Mouse (Mus musculus) heart, embryonic 10.5 days (tissue): ENCODE results near the gene Tas2r115. TPM values are rescaled to one million over a fixed set of nuclear protein-coding genes. Genes with fewer than 3 reads are reported as not detected.
"Not testable (repeated sequence)": the region's sequence is repeated elsewhere in the genome, so short reads cannot be mapped to it uniquely, and the experiment has no call there.

Experiments
- DNase-seq: peaks from one replicate; pipeline ENCODE4 v3.0.0-alpha.2; 2017; ENCODE audit warnings: low spot score
- H3K27ac ChIP-seq: fragments of 300-500 bp; sonication (generic); 2 replicates; pipeline ENCODE4 v1.5.1; 2016; ENCODE audit warnings: mild to moderate bottlenecking
- H3K27me3 ChIP-seq: fragments of 300-500 bp; sonication (generic); 2 replicates; pipeline ENCODE4 v1.6.1; 2016; ENCODE audit warnings: mild to moderate bottlenecking; ENCODE audit not compliant: poor library complexity, insufficient read depth, severe bottlenecking
- H3K36me3 ChIP-seq: fragments of 300-500 bp; sonication (generic); 2 replicates; pipeline ENCODE4 v1.6.1; 2016; ENCODE audit warnings: mild to moderate bottlenecking, moderate library complexity
- H3K4me1 ChIP-seq: fragments of 300-500 bp; sonication (generic); 2 replicates; pipeline ENCODE4 v1.6.1; 2016; ENCODE audit warnings: mild to moderate bottlenecking
- H3K4me3 ChIP-seq: fragments of 300-500 bp; sonication (generic); 2 replicates; pipeline ENCODE4 v1.5.1; 2016; ENCODE audit warnings: mild to moderate bottlenecking, moderate library complexity
- H3K9me3 ChIP-seq: fragments of 300-500 bp; sonication (generic); 2 replicates; pipeline ENCODE4 v1.6.1; 2016; ENCODE audit warnings: mild to moderate bottlenecking, moderate library complexity
- WGBS: fragments of 180-500 bp; shearing (Covaris S2); methylation state at CpG from one replicate; pipeline ENCODE4 v1.1.7; 2016; 5-methylcytosine and 5-hydroxymethylcytosine counted together
- polyA plus RNA-seq: library from polyadenylated mRNA; unstranded; fragments of >200 nt; fragmentation: Nextera tagmentation; extraction: Ambion mirVana; gene quantifications from 2 replicates; pipeline ENCODE4 v1.2.1, GENCODE M21; 2016

Tas2r115 gene
- polyA plus RNA-seq = not detected in 2 replicates

DNA sequence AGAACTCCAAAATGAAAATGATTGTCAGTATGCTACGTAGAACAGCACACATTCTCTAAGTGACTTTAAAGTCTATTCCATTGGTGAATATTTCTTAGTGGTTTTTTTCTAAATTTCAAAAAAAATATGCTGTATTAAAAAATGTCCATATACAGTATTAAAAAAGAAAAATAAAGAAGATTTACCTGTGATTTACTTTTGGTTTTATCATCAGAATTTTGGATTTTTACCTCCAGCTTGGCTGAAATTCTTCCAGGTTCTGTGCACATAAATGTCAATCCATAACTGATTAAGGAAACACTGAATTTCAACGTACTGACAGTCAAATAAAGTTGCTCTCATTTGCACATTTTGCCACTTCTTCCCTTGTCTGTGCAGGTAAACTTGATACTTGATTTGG is at the start of gene Tas2r115:
Tas2r115 (minus strand) TSS at position 101 of the 400 bp plus-strand sequence.
- Histone ChIP-seq H3K36me3 (no peaks in the 10 kb centered on the region), H3K9me3 (no peaks in the 10 kb centered on the region), H3K4me1 (no peaks in the 10 kb centered on the region), H3K27ac (no peak within 1 kb of the TSS), H3K4me3 (no peak within 1 kb of the TSS), H3K27me3 (no peaks in the 10 kb centered on the region)
- no peak for DNase-seq
- 70% methylated on average over 2 of the region's 2 CpGs for WGBS

DNA sequence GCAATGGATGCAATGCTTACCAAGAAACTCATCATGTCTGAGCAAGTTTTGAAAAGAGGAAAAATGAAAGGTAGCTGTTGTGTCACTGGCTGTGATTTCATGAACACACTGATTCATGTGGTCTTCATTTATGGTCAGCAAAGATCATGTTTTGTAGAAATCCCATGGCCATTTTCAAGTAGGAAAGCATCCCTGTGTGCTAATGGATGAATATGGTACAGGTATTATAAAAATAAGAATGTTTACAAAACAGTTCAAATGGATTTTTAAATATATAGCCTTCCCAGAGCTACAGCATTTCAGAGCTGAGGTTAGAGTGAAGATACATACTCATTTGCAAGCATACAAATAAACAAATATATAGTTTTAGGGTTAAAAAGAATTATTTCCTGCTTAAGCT is 40.2 kb upstream of the Tas2r115 start, which contains the start of gene Tas2r136:
Tas2r136 (minus strand) TSS at position 101 of the 400 bp plus-strand sequence.
- H3K9me3 ChIP-seq = no peaks in the 10 kb centered on the region
- no peaks in the 10 kb centered on the region for H3K27me3 ChIP-seq
- H3K36me3 ChIP-seq = no peaks in the 10 kb centered on the region
- no peak within 1 kb of the TSS for H3K4me3 ChIP-seq
- no peak for DNase-seq
- no peak within 1 kb of the TSS for H3K27ac ChIP-seq
- no peaks in the 10 kb centered on the region for H3K4me1 ChIP-seq

DNA sequence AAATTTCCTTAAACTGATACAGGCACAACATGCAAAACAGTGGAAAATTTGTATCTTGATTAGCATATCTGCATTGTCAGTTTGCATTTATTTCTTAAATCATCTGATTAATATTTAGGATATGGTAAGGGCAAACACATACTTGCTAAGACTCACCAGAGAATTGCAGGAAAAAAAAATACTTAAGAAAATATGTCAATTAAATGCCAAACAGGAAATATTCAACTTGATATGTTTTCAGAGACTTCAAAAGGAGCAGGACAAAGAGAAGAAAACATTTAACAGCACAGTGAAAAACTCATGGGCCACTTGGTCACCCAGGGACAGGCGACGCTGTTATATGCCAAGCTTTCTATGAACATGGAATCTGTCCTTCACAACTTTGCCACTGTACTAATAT is 24.0 kb upstream of the Tas2r115 start, which contains the start of gene Tas2r102:
Tas2r102 (plus strand) TSS at position 301 of the 400 bp plus-strand sequence.
- Histone ChIP-seq H3K27me3 (no peaks in the 10 kb centered on the region), H3K4me3 (no peak within 1 kb of the TSS), H3K4me1 (no peaks in the 10 kb centered on the region), H3K36me3 (no peaks in the 10 kb centered on the region), H3K27ac (no peak within 1 kb of the TSS), H3K9me3 (no peaks in the 10 kb centered on the region)
- no peak for DNase-seq
- WGBS = 84% methylated on average over 2 of the region's 2 CpGs

DNA sequence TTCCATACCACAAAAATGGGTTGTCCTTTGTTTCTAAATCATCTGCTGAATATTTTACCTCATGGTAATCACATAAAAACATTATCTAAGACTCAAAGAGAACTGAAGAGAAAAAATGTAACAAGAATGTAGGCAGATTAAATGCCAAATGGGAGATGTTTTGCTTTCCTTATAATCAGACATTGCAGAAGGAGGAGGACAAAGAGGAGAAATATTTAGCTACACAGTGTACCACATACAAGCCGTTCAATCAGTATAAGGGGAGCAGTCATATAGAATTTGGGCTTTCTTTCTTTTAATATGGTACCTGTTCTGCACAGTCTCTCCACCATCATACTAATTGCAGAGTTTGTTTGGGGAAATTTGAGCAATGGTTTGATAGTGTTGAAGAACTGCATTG is 16.6 kb upstream of the Tas2r115 start, which contains the start of gene Tas2r124:
Tas2r124 (plus strand) TSS at position 301 of the 400 bp plus-strand sequence.
- DNase-seq = no peak
- Histone ChIP-seq H3K4me1 (no peaks in the 10 kb centered on the region), H3K4me3 (no peak within 1 kb of the TSS), H3K27me3 (no peaks in the 10 kb centered on the region), H3K9me3 (no peaks in the 10 kb centered on the region), H3K27ac (no peak within 1 kb of the TSS), H3K36me3 (no peaks in the 10 kb centered on the region)
- WGBS = 81% methylated on average over 1 of the region's 1 CpGs

DNA sequence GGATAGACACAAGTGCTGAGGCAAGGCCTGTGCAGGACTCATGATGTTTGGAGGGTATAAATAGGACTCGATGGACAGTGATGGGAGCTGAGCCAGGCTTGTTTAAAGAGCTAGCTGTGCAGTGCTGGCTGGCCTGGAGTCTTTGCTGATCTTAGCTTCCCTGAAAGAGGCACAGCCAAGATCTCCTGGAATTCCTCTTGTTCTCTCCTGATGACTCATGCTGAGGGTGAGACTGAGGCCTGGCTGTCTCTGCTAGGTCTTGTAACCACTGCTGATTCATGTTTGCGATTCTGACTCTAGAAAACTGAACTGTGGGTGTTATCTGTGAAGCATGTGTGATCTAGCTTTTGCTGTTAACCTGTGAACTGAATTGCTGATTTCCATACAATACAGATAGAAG is 12.4 kb upstream of the Tas2r115 start:
- no peak for DNase-seq
- no peak overlapping the region for H3K4me3 ChIP-seq
- no peak overlapping the region for H3K27ac ChIP-seq
- 64% methylated on average over 2 of the region's 2 CpGs for WGBS
- H3K27me3 ChIP-seq = no peaks in the 10 kb centered on the region
- no peaks in the 10 kb centered on the region for H3K9me3 ChIP-seq
- no peaks in the 10 kb centered on the region for H3K4me1 ChIP-seq
- H3K36me3 ChIP-seq = no peaks in the 10 kb centered on the region

DNA sequence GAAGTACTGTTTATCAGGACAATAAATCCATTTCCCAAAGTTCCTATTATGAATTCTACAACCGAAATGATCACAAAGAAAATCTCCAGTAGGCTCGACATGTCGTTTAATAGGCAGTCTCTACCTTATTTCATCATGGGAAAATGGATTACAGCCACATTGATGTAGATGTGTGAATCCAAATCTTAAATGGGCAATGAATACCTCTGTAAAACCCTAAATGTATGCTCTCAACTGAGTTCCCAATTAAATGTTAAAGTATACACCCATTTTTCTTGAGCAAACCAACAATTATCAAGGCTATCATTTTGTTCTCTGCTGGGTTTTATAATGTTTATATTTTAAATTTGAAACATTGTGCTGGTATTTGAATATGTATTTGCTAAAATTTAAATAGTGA is 26.0 kb downstream of the Tas2r115 start, which contains the start of gene Tas2r122:
Tas2r122 (minus strand) TSS at position 101 of the 400 bp plus-strand sequence.
- H3K36me3 ChIP-seq = no peaks in the 10 kb centered on the region
- DNase-seq = no peak
- no peaks in the 10 kb centered on the region for H3K9me3 ChIP-seq
- H3K4me1 ChIP-seq = no peaks in the 10 kb centered on the region
- no peaks in the 10 kb centered on the region for H3K27me3 ChIP-seq
- no peak within 1 kb of the TSS for H3K27ac ChIP-seq
- H3K4me3 ChIP-seq = no peak within 1 kb of the TSS
- 85% methylated on average over 3 of the region's 3 CpGs for WGBS

DNA sequence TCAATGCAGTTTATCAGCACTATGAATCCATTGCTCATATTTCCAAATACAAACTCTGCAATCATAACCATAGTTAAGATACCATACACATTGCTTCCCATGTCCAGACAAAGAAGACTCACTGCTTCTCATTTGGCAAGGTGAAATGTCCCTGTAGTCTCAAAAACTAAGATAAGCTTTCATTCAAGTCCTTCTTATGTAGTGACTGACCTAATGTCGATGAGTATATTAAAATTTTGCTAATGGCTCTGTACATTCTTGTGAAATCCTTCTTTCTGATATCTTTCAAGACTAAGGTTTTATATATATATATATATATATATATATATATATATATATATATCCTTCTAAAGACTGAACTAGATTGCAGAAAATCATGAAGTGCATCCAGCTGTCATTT is 36.9 kb downstream of the Tas2r115 start, which contains the start of gene Tas2r121:
Tas2r121 (minus strand) TSS at position 101 of the 400 bp plus-strand sequence.
- Histone ChIP-seq H3K9me3 (no peaks in the 10 kb centered on the region), H3K27me3 (no peaks in the 10 kb centered on the region), H3K27ac (no peak within 1 kb of the TSS), H3K4me3 (no peak within 1 kb of the TSS), H3K4me1 (no peaks in the 10 kb centered on the region), H3K36me3 (no peaks in the 10 kb centered on the region)
- DNase-seq = no peak
- 72% methylated on average over 1 of the region's 1 CpGs for WGBS

DNA sequence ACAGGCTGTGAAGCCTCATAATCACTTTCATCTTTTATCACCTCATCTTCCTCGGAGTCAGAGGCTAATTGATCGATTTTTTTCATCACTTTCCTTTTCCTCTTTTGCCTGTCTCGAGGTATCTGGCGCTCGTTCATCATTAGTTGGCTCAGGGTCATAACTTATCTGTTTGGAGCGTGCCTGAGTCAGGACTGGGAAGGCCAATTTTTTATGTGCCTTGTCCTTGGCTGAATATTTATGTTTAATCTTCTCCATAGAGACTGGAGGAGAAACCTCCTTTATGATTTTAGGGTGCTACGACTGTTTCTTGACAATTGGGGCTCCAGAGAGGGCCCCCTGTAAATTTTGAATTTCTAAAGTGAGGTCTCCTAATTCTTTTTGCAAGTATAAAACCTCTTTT is 46.2 kb downstream of the Tas2r115 start:
- H3K4me1 ChIP-seq, H3K27me3 ChIP-seq, H3K27ac ChIP-seq, H3K9me3 ChIP-seq, H3K36me3 ChIP-seq, H3K4me3 ChIP-seq, DNase-seq: not testable (repeated sequence)
- 79% methylated on average over 7 of the region's 7 CpGs for WGBS

Other genes starting within 250 kb of the Tas2r115 start
- not detected in 2 replicates for gene Prh1, start 168.2 kb downstream of the Tas2r115 start, polyA plus RNA-seq
- gene Prp2, start 142.1 kb downstream of the Tas2r115 start, polyA plus RNA-seq = not detected in 2 replicates
- not detected in 2 replicates for gene A630073D07Rik, start 86.5 kb downstream of the Tas2r115 start, polyA plus RNA-seq
- gene Tas2r120, start 81.1 kb downstream of the Tas2r115 start, polyA plus RNA-seq = not detected in 2 replicates
- gene Tas2r121, start 37.0 kb downstream of the Tas2r115 start, polyA plus RNA-seq = not detected in 2 replicates
- gene Tas2r122, start 26.1 kb downstream of the Tas2r115 start, polyA plus RNA-seq = not detected in 2 replicates
- gene Tas2r124, start 16.7 kb upstream of the Tas2r115 start, polyA plus RNA-seq = not detected in 2 replicates
- not detected in 2 replicates for gene Tas2r102, start 24.1 kb upstream of the Tas2r115 start, polyA plus RNA-seq
- gene Tas2r136, start 40.1 kb upstream of the Tas2r115 start, polyA plus RNA-seq = not detected in 2 replicates
- not detected in 2 replicates for gene Tas2r117, start 64.8 kb upstream of the Tas2r115 start, polyA plus RNA-seq
- gene Tas2r123, start 109.1 kb upstream of the Tas2r115 start, polyA plus RNA-seq = not detected in 2 replicates
- gene Tas2r116, start 117.4 kb upstream of the Tas2r115 start, polyA plus RNA-seq = not detected in 2 replicates
- gene Tas2r110, start 130.0 kb upstream of the Tas2r115 start, polyA plus RNA-seq = not detected in 2 replicates
- not detected in 2 replicates for gene Tas2r113, start 155.0 kb upstream of the Tas2r115 start, polyA plus RNA-seq
- not detected in 2 replicates for gene Tas2r125, start 171.6 kb upstream of the Tas2r115 start, polyA plus RNA-seq
- gene Tas2r129, start 213.1 kb upstream of the Tas2r115 start, polyA plus RNA-seq = not detected in 2 replicates
- not detected in 2 replicates for gene Tas2r131, start 219.9 kb upstream of the Tas2r115 start, polyA plus RNA-seq
- not detected in 2 replicates for gene Tas2r109, start 242.9 kb upstream of the Tas2r115 start, polyA plus RNA-seq